Mouse (Mus musculus): ENCODE results near the gene Cep85l. TPM values are rescaled to one million over a fixed set of nuclear protein-coding genes. Genes with fewer than 3 reads are reported as not detected.

Gene Cep85l
- polyA plus RNA-seq, 1 experiment from 2014 or later, result 11.6 TPM

DNA sequence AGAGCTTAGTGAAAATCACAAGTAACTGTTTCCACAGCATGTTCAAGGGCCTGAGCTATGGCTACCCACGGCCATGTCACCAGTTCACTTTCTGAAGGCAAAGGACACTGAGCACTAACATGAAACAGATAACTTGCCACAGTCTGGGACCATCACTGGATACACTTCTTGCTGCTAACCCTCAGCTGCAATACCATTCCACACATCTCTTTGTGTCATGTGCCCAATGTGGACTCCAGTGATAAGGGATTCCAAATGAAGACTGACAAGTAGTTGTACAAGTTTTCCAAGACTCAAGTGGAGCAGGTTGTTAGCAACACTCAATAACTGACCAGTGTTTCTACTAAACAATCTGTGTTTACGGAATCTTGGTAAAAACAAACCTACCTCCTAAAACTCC lies 44.5 kb downstream of the Cep85l start:
- H3K9me3 ChIP-seq (ENCODE audit: low read depth, low read length), result no peaks in the 10 kb centered on the region
- ATAC-seq (ENCODE audit: insufficient read depth) (no peak), DNase-seq (no peak)
- H3K9ac ChIP-seq, result no peak overlapping the region
- H3K27ac ChIP-seq (ENCODE audit: low read depth), result 0 out of 2 replicates have a peak overlapping the region, but pooled peaks have one; percentile 12
- no peak for TF ChIP-seq CTCF (IDR thresholded peaks at IDR 0.05; ENCODE audit: low read depth)
- 75% methylated on average over 2 of the region's 2 CpGs for WGBS
- no peaks in the 10 kb centered on the region for H3K36me3 ChIP-seq (ENCODE audit: insufficient read depth)
- H3K4me2 ChIP-seq, result no peak overlapping the region
- H3K27me3 ChIP-seq (ENCODE audit: insufficient read depth, low read length), result no peaks in the 10 kb centered on the region
- peaks cover 4% of the 10 kb centered on the region; the same call in 1 of the 2 replicates for H3K4me1 ChIP-seq (ENCODE audit: insufficient read depth)
- H3K4me3 ChIP-seq (ENCODE audit: low read depth, low read length), result no peak overlapping the region

DNA sequence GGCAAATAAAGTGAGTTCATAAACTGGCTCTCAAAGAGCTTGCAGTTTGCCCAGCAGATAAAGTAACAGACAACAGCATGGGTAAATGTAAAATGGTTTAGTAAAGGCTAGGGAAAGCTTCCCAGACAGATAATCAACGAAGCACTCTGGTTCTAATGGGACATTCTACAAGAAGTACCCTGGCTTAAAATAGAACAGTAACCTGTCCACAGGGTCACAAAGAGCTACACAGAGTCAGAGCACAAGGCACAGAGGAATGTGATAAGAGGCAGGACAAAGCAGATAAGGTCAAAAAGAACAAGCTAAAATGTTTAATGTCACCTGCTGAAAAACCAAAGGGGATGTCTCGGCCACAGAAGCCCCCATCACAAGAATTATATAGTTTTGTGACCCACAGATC lies 47.0 kb downstream of the Cep85l start:
- Histone ChIP-seq H3K27ac (ENCODE audit: low read depth) (no peak overlapping the region), H3K4me2 (no peak overlapping the region), H3K9me3 (ENCODE audit: low read depth, low read length) (no peaks in the 10 kb centered on the region), H3K4me1 (ENCODE audit: insufficient read depth) (peaks cover 4% of the 10 kb centered on the region; the same call in 1 of the 2 replicates), H3K4me3 (ENCODE audit: low read depth, low read length) (no peak overlapping the region), H3K9ac (no peak overlapping the region), H3K36me3 (ENCODE audit: insufficient read depth) (no peaks in the 10 kb centered on the region), H3K27me3 (ENCODE audit: insufficient read depth, low read length) (no peaks in the 10 kb centered on the region)
- ATAC-seq (ENCODE audit: insufficient read depth) (no peak), DNase-seq (no peak)
- TF ChIP-seq CTCF (IDR thresholded peaks at IDR 0.05; ENCODE audit: low read depth), result no peak
- 46% methylated on average over 2 of the region's 2 CpGs for WGBS

DNA sequence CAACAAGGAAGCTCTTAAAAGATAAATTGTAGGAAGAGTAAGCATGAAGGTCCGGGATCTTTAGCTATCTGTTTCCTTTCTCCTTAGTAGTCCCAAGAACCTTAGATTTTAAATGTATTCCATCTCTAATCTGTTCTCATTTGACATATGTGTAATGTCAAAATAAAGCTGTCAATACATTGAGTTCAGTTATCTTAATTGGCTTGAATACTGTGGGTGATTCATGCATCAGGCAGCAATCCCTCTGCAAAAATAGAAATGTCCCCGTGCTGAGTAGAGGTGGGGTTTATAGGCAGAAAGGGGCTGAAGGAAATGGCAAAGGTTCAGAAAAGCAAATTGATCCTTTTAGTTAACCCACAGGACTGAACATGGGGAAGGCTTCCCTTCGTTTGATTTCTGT lies 50.5 kb downstream of the Cep85l start:
- no peaks in the 10 kb centered on the region for H3K9me3 ChIP-seq (ENCODE audit: low read depth, low read length)
- WGBS, result 67% methylated on average over 3 of the region's 3 CpGs
- H3K4me2 ChIP-seq, result no peak overlapping the region
- H3K9ac ChIP-seq, result no peak overlapping the region
- ATAC-seq (ENCODE audit: insufficient read depth) (no peak), DNase-seq (no peak)
- no peak overlapping the region for H3K27ac ChIP-seq (ENCODE audit: low read depth)
- no peak overlapping the region for H3K4me3 ChIP-seq (ENCODE audit: low read depth, low read length)
- peaks cover 3% of the 10 kb centered on the region; the same call in 1 of the 2 replicates for H3K4me1 ChIP-seq (ENCODE audit: insufficient read depth)
- H3K27me3 ChIP-seq (ENCODE audit: insufficient read depth, low read length), result no peaks in the 10 kb centered on the region
- no peak for TF ChIP-seq CTCF (IDR thresholded peaks at IDR 0.05; ENCODE audit: low read depth)
- H3K36me3 ChIP-seq (ENCODE audit: insufficient read depth), result no peaks in the 10 kb centered on the region

DNA sequence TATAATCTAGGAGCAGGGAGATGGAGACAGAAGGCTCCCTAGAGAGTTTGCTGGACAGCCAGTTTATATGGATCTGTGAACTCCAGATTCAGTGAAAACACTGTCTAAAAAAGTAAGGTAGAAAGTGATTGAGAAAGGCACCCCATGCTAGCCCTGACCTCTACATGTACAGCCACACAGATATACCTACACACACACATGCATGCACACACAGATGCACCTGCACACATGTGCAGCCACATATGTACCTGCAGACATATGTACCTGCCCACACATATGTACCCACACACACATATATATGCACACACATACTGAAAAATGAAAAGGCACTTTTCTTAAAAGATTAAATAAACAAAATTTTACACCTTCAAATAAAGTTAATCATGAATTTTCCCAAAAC lies 53.4 kb downstream of the Cep85l start:
- no peaks in the 10 kb centered on the region for H3K27me3 ChIP-seq (ENCODE audit: insufficient read depth, low read length)
- no peak overlapping the region for H3K27ac ChIP-seq (ENCODE audit: low read depth)
- no peak overlapping the region for H3K4me3 ChIP-seq (ENCODE audit: low read depth, low read length)
- no peaks in the 10 kb centered on the region for H3K36me3 ChIP-seq (ENCODE audit: insufficient read depth)
- no peak for DNase-seq
- ATAC-seq (ENCODE audit: insufficient read depth), result no peak
- no peaks in the 10 kb centered on the region for H3K9me3 ChIP-seq (ENCODE audit: low read depth, low read length)
- no peak for TF ChIP-seq CTCF (IDR thresholded peaks at IDR 0.05; ENCODE audit: low read depth)
- H3K4me2 ChIP-seq, result no peak overlapping the region
- H3K4me1 ChIP-seq (ENCODE audit: insufficient read depth), result peaks cover 3% of the 10 kb centered on the region; the same call in 1 of the 2 replicates
- H3K9ac ChIP-seq, result no peak overlapping the region

DNA sequence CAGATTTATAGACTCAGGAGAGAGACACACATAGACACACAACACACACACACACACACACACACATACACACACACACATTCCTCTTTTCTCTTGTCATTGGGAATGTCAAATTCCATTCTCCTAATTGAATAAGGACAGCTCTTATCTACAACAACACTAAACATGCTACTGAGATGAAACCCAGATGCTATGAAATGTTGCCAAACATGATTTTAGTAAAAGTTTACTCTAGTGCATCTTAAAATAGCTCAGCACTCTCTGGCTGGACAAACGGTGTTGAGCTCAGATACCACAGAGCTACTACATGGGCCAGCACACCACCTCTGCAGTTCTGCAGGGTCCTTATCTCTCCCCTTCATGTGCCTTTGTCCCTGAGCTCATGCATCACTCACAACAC lies 55.1 kb downstream of the Cep85l start:
- Histone ChIP-seq H3K36me3 (ENCODE audit: insufficient read depth) (no peaks in the 10 kb centered on the region), H3K4me3 (ENCODE audit: low read depth, low read length) (no peak overlapping the region), H3K9me3 (ENCODE audit: low read depth, low read length) (no peaks in the 10 kb centered on the region), H3K4me1 (ENCODE audit: insufficient read depth) (peaks cover 3% of the 10 kb centered on the region; the same call in 1 of the 2 replicates), H3K9ac (no peak overlapping the region), H3K27ac (ENCODE audit: low read depth) (peak overlapping the region; percentile 50; the same call in 1 of the 2 replicates), H3K4me2 (no peak overlapping the region; the same call in 1 of the 2 replicates), H3K27me3 (ENCODE audit: insufficient read depth, low read length) (no peaks in the 10 kb centered on the region)
- ATAC-seq (ENCODE audit: insufficient read depth) (peak; percentile 96), DNase-seq (peak; percentile 91)
- WGBS, result 3% methylated on average over 1 of the region's 1 CpGs
- TF ChIP-seq CTCF (IDR thresholded peaks at IDR 0.05; ENCODE audit: low read depth), result no peak

DNA sequence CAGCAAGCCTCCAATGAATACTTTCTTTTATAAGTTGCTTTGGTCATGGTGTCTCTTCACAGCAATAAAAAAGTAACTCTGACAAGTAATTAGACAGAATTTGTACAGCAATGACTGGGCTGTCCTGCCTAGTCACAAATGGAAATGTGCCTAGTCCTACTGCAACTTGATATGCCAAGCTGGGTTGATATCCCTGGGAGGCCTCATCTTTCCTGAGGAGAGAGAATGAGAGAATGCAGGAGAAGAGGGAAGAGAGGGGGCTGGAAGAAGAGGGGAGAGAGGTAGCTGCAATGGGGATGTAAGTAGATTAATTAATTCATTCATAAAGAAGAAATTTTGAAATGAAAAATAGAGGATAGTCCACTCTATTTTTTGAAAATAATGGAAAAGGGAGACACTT lies 56.4 kb downstream of the Cep85l start:
- no peaks in the 10 kb centered on the region for H3K36me3 ChIP-seq (ENCODE audit: insufficient read depth)
- no peak for DNase-seq
- no peaks in the 10 kb centered on the region for H3K9me3 ChIP-seq (ENCODE audit: low read depth, low read length)
- no peak for TF ChIP-seq CTCF (IDR thresholded peaks at IDR 0.05; ENCODE audit: low read depth)
- H3K4me2 ChIP-seq, result no peak overlapping the region
- no peak overlapping the region for H3K27ac ChIP-seq (ENCODE audit: low read depth)
- H3K4me1 ChIP-seq (ENCODE audit: insufficient read depth), result peaks cover 3% of the 10 kb centered on the region; the same call in 1 of the 2 replicates
- no peak for ATAC-seq (ENCODE audit: insufficient read depth)
- H3K9ac ChIP-seq, result no peak overlapping the region
- no peaks in the 10 kb centered on the region for H3K27me3 ChIP-seq (ENCODE audit: insufficient read depth, low read length)
- no peak overlapping the region for H3K4me3 ChIP-seq (ENCODE audit: low read depth, low read length)

DNA sequence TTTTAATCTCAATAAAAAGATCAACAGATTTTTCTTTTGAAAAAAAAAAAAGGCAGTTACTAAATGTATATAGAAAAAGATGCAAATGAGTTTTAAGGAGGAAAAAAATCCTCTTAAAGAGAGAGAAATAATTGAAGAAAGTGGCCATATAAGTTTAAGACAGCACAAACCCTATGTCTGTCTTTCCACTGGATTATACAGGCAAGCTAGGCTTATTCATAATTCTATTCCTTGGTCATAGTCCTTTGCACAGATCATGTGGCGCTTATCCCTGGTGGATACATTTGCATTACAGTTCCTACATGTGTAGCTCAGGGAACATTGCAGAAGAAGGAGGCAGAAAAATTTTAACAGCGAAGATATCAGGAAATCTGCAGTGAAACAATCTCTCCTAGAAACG lies 73.1 kb downstream of the Cep85l start:
- DNase-seq (no peak), ATAC-seq (ENCODE audit: insufficient read depth) (no peak)
- Histone ChIP-seq H3K9me3 (ENCODE audit: low read depth, low read length) (no peaks in the 10 kb centered on the region), H3K9ac (no peak overlapping the region), H3K4me3 (ENCODE audit: low read depth, low read length) (no peak overlapping the region), H3K27me3 (ENCODE audit: insufficient read depth, low read length) (no peaks in the 10 kb centered on the region), H3K36me3 (ENCODE audit: insufficient read depth) (peaks cover 4% of the 10 kb centered on the region; the same call in 1 of the 2 replicates), H3K27ac (ENCODE audit: low read depth) (no peak overlapping the region), H3K4me2 (no peak overlapping the region), H3K4me1 (ENCODE audit: insufficient read depth) (no peaks in the 10 kb centered on the region)
- 90% methylated on average over 3 of the region's 3 CpGs for WGBS
- no peak for TF ChIP-seq CTCF (IDR thresholded peaks at IDR 0.05; ENCODE audit: low read depth)

DNA sequence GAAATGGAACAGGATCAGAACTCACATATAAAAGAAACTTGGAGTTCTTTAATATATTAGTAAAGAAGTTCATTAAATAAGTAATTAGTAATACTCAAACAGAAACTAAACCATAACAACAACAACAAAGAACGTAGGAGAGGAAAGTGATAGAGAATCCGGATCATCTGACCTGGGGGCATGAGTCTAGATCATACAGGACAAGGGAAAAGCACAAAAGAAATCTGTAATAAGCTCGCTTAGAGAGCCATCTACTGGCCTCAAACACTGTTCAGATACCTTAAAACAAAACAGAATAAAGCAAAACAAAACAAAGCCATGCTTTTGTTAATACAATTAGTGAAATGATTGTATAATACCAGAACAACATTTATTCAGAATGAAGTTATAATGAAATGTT lies 73.9 kb downstream of the Cep85l start:
- Histone ChIP-seq H3K4me2 (no peak overlapping the region), H3K4me3 (ENCODE audit: low read depth, low read length) (no peak overlapping the region), H3K9me3 (ENCODE audit: low read depth, low read length) (no peaks in the 10 kb centered on the region), H3K4me1 (ENCODE audit: insufficient read depth) (no peaks in the 10 kb centered on the region), H3K27ac (ENCODE audit: low read depth) (no peak overlapping the region), H3K36me3 (ENCODE audit: insufficient read depth) (peaks cover 11% of the 10 kb centered on the region; the same call in 1 of the 2 replicates), H3K9ac (no peak overlapping the region), H3K27me3 (ENCODE audit: insufficient read depth, low read length) (no peaks in the 10 kb centered on the region)
- DNase-seq (peak; percentile 37), ATAC-seq (ENCODE audit: insufficient read depth) (no peak)
- 44% methylated on average over 3 of the region's 3 CpGs for WGBS
- TF ChIP-seq CTCF (IDR thresholded peaks at IDR 0.05; ENCODE audit: low read depth), result peak; percentile 3; the same call in 1 of the 2 replicates
